Mouse (Mus musculus): ENCODE results near the gene Gm43951.
"Not testable (repeated sequence)": the region's sequence is repeated elsewhere in the genome, so short reads cannot be mapped to it uniquely, and the experiment has no call there.

Gm43951 gene

GRCm38 (mm10) chr11:72205256-72205655 is 1.4 kb downstream of the Gm43951 start:
- no peak for DNase-seq (ENCODE audit: extremely low read depth, insufficient read length, low spot score)

GRCm38 (mm10) chr11:72203440-72203839 is 3.2 kb downstream of the Gm43951 start:
- no peak for DNase-seq (ENCODE audit: extremely low read depth, insufficient read length, low spot score)

- DNase-seq (ENCODE audit: extremely low read depth, insufficient read length, low spot score), result no peak
Measured at GRCm38 (mm10) chr11:72196506-72196905, 10.1 kb downstream of the Gm43951 start.

GRCm38 (mm10) chr11:72194259-72194658 is 12.4 kb downstream of the Gm43951 start:
- no peak for DNase-seq (ENCODE audit: extremely low read depth, insufficient read length, low spot score)

GRCm38 (mm10) chr11:72190857-72191256 is 15.8 kb downstream of the Gm43951 start:
- DNase-seq (ENCODE audit: extremely low read depth, insufficient read length, low spot score), result no peak

GRCm38 (mm10) chr11:72184252-72184651 is 22.4 kb downstream of the Gm43951 start:
- DNase-seq (ENCODE audit: extremely low read depth, insufficient read length, low spot score), result no peak

- DNase-seq (ENCODE audit: extremely low read depth, insufficient read length, low spot score), result no peak
Measured at GRCm38 (mm10) chr11:72181136-72181535, 25.5 kb downstream of the Gm43951 start.

GRCm38 (mm10) chr11:72180556-72180955 is 26.1 kb downstream of the Gm43951 start:
- DNase-seq (ENCODE audit: extremely low read depth, insufficient read length, low spot score), result no peak

GRCm38 (mm10) chr11:72176553-72176952 is 30.1 kb downstream of the Gm43951 start:
- no peak for DNase-seq (ENCODE audit: extremely low read depth, insufficient read length, low spot score)

- no peak for DNase-seq (ENCODE audit: extremely low read depth, insufficient read length, low spot score)
Measured at GRCm38 (mm10) chr11:72175966-72176365, 30.7 kb downstream of the Gm43951 start.

- no peak for DNase-seq (ENCODE audit: extremely low read depth, insufficient read length, low spot score)
Measured at GRCm38 (mm10) chr11:72174721-72175120, 31.9 kb downstream of the Gm43951 start.

GRCm38 (mm10) chr11:72173506-72173905 is 33.1 kb downstream of the Gm43951 start:
- DNase-seq (ENCODE audit: extremely low read depth, insufficient read length, low spot score), result no peak

GRCm38 (mm10) chr11:72171906-72172305 is 34.7 kb downstream of the Gm43951 start:
- DNase-seq (ENCODE audit: extremely low read depth, insufficient read length, low spot score), result not testable (repeated sequence)

GRCm38 (mm10) chr11:72169871-72170270 is 36.8 kb downstream of the Gm43951 start:
- no peak for DNase-seq (ENCODE audit: extremely low read depth, insufficient read length, low spot score)

GRCm38 (mm10) chr11:72163198-72163597 is 43.4 kb downstream of the Gm43951 start:
- DNase-seq (ENCODE audit: extremely low read depth, insufficient read length, low spot score), result no peak

- DNase-seq (ENCODE audit: extremely low read depth, insufficient read length, low spot score), result no peak
Measured at GRCm38 (mm10) chr11:72156624-72157023, 50.0 kb downstream of the Gm43951 start.

- no peak for DNase-seq (ENCODE audit: extremely low read depth, insufficient read length, low spot score)
Measured at GRCm38 (mm10) chr11:72155981-72156428, 50.6 kb downstream of the Gm43951 start.

GRCm38 (mm10) chr11:72155186-72155980 is 51.3 kb downstream of the Gm43951 start:
- no peak for DNase-seq (ENCODE audit: extremely low read depth, insufficient read length, low spot score)

All from 3134 (cell line).